Mouse (Mus musculus) gastrocnemius, adult 2 months (tissue): Measurements from ENCODE around the gene Copz1. TPM values are rescaled to one million over a fixed set of nuclear protein-coding genes. Genes with fewer than 3 reads are reported as not detected.

Experiments used
- DNase-seq: peaks from one replicate; pipeline ENCODE4 v3.0.0; 2022
- H3K27ac ChIP-seq: fragments of 200-600 bp; 2 replicates; pipeline ENCODE4 v1.8.1; 2022; ENCODE audit warnings: mild to moderate bottlenecking
- H3K4me3 ChIP-seq: fragments of 200-600 bp; 2 replicates; pipeline ENCODE4 v1.8.1; 2022; ENCODE audit warnings: mild to moderate bottlenecking, moderate library complexity
- CTCF ChIP-seq: fragments of 200-600 bp; IDR thresholded peaks from 2 replicates; pipeline ENCODE4 v1.8.1; 2022; ENCODE audit warnings: antibody characterized with exemption, mild to moderate bottlenecking, moderate library complexity
- intact Hi-C: fragments of 180-260 bp; cut with DNase I; formaldehyde crosslinking; loops from one replicate; pipeline ENCODE4 v1.15.1; 2025
- total RNA-seq, 2 experiments: library from RNA; stranded (reverse); gene quantifications; 2 replicates each; pipeline ENCODE4 v1.2.3; 2021

The Copz1 gene
- total RNA-seq, 2 experiments from 2014 or later, result 38.5 to 41.4 TPM

- no peak for TF ChIP-seq CTCF
- H3K4me3 ChIP-seq, result no peak overlapping the region
- peak; percentile 67 for DNase-seq
- intact Hi-C loops, result no loop called here
- no peak overlapping the region for H3K27ac ChIP-seq
These were observed 13.4 kb downstream of the Copz1 start for GRCm38 (mm10) chr15:103285778-103286417.

- no peak overlapping the region for H3K4me3 ChIP-seq
- no peak for TF ChIP-seq CTCF
These were observed 17.1 kb downstream of the Copz1 start for GRCm38 (mm10) chr15:103289600-103289999.

GRCm38 (mm10) chr15:103290417-103290816 lies 17.9 kb downstream of the Copz1 start:
- intact Hi-C loops, result no loop called here
- Histone ChIP-seq H3K4me3 (no peak overlapping the region), H3K27ac (no peak overlapping the region)
- no peak for DNase-seq
- no peak for TF ChIP-seq CTCF

More at GRCm38 (mm10) chr15:103289600-103289999, 17.1 kb downstream of the Copz1 start:
- peak overlapping the region; percentile 43; the same call in 1 of the 2 replicates for H3K27ac ChIP-seq
- intact Hi-C loops, result no loop called here
- no peak for DNase-seq

GRCm38 (mm10) chr15:103290843-103291242 lies 18.3 kb downstream of the Copz1 start:
- H3K27ac ChIP-seq, result no peak overlapping the region
- intact Hi-C loops, result no loop called here
- DNase-seq, result no peak
- H3K4me3 ChIP-seq, result no peak overlapping the region
- no peak for TF ChIP-seq CTCF

GRCm38 (mm10) chr15:103292673-103293345 lies 20.3 kb downstream of the Copz1 start:
- intact Hi-C loops, result no loop called here
- H3K27ac ChIP-seq, result 0 out of 2 replicates have a peak overlapping the region, but pooled peaks have one; percentile 17
- DNase-seq, result no peak
- H3K4me3 ChIP-seq, result no peak overlapping the region
- no peak for TF ChIP-seq CTCF

GRCm38 (mm10) chr15:103293375-103293774 lies 20.9 kb downstream of the Copz1 start:
- no peak for DNase-seq
- Histone ChIP-seq H3K27ac (no peak overlapping the region), H3K4me3 (no peak overlapping the region)
- no peak; the same call in 1 of the 2 replicates for TF ChIP-seq CTCF
- intact Hi-C loops, result no loop called here

GRCm38 (mm10) chr15:103294649-103295048 lies 22.1 kb downstream of the Copz1 start:
- intact Hi-C loops, result no loop called here
- no peak for TF ChIP-seq CTCF
- Histone ChIP-seq H3K4me3 (no peak overlapping the region), H3K27ac (no peak overlapping the region)
- DNase-seq, result no peak

GRCm38 (mm10) chr15:103295851-103296250 lies 23.3 kb downstream of the Copz1 start:
- TF ChIP-seq CTCF, result no peak
- intact Hi-C loops, result no loop called here
- no peak for DNase-seq
- Histone ChIP-seq H3K27ac (no peak overlapping the region), H3K4me3 (no peak overlapping the region)

- no peak for TF ChIP-seq CTCF
- intact Hi-C loops, result no loop called here
- H3K4me3 ChIP-seq, result no peak overlapping the region
- no peak overlapping the region for H3K27ac ChIP-seq
- DNase-seq, result no peak
These were observed 24.8 kb downstream of the Copz1 start for GRCm38 (mm10) chr15:103297313-103297712.

GRCm38 (mm10) chr15:103298026-103298425 lies 25.5 kb downstream of the Copz1 start:
- TF ChIP-seq CTCF, result no peak
- Histone ChIP-seq H3K27ac (no peak overlapping the region), H3K4me3 (no peak overlapping the region)
- intact Hi-C loops, result no loop called here
- no peak for DNase-seq

GRCm38 (mm10) chr15:103298861-103299616 lies 26.5 kb downstream of the Copz1 start:
- Histone ChIP-seq H3K4me3 (no peak overlapping the region), H3K27ac (no peak overlapping the region)
- intact Hi-C loops, result no loop called here
- TF ChIP-seq CTCF, result no peak
- DNase-seq, result no peak

- intact Hi-C loops, result no loop called here
These were observed 27.1 kb downstream of the Copz1 start for GRCm38 (mm10) chr15:103299644-103300043.

GRCm38 (mm10) chr15:103300067-103300471 lies 27.6 kb downstream of the Copz1 start:
- DNase-seq, result no peak
- intact Hi-C loops, result no loop called here
- no peak for TF ChIP-seq CTCF
- H3K4me3 ChIP-seq, result no peak overlapping the region; the same call in 1 of the 2 replicates
- peak overlapping the region; percentile 58; the same call in 1 of the 2 replicates for H3K27ac ChIP-seq

More at GRCm38 (mm10) chr15:103299644-103300043, 27.1 kb downstream of the Copz1 start:
- no peak for DNase-seq
- H3K27ac ChIP-seq, result no peak overlapping the region
- TF ChIP-seq CTCF, result no peak
- no peak overlapping the region for H3K4me3 ChIP-seq
